Mouse (Mus musculus): ENCODE data around the gene Kcnh1.

Gene Kcnh1

GRCm38 (mm10) chr1:192265704-192266103 is 75.1 kb downstream of the Kcnh1 start:
- ATAC-seq (ENCODE audit: insufficient number of reproducible peaks, low FRiP score, low TSS enrichment), result no peak

GRCm38 (mm10) chr1:192266956-192267355 is 76.4 kb downstream of the Kcnh1 start:
- no peak for ATAC-seq (ENCODE audit: insufficient number of reproducible peaks, low FRiP score, low TSS enrichment)

- ATAC-seq (ENCODE audit: insufficient number of reproducible peaks, low FRiP score, low TSS enrichment), result no peak
Measured at GRCm38 (mm10) chr1:192268878-192269277, 78.3 kb downstream of the Kcnh1 start.

- no peak for ATAC-seq (ENCODE audit: insufficient number of reproducible peaks, low FRiP score, low TSS enrichment)
Measured at GRCm38 (mm10) chr1:192269911-192270310, 79.3 kb downstream of the Kcnh1 start.

GRCm38 (mm10) chr1:192277801-192278385 is 87.3 kb downstream of the Kcnh1 start:
- no peak for ATAC-seq (ENCODE audit: insufficient number of reproducible peaks, low FRiP score, low TSS enrichment)

GRCm38 (mm10) chr1:192284340-192284739 is 93.8 kb downstream of the Kcnh1 start:
- ATAC-seq (ENCODE audit: insufficient number of reproducible peaks, low FRiP score, low TSS enrichment), result peak; percentile 90

GRCm38 (mm10) chr1:192284950-192285349 is 94.4 kb downstream of the Kcnh1 start:
- no peak for ATAC-seq (ENCODE audit: insufficient number of reproducible peaks, low FRiP score, low TSS enrichment)

- no peak for ATAC-seq (ENCODE audit: insufficient number of reproducible peaks, low FRiP score, low TSS enrichment)
Measured at GRCm38 (mm10) chr1:192288456-192288855, 97.9 kb downstream of the Kcnh1 start.

- ATAC-seq (ENCODE audit: insufficient number of reproducible peaks, low FRiP score, low TSS enrichment), result no peak
Measured at GRCm38 (mm10) chr1:192291286-192291685, 100.7 kb downstream of the Kcnh1 start.

- ATAC-seq (ENCODE audit: insufficient number of reproducible peaks, low FRiP score, low TSS enrichment), result no peak
Measured at GRCm38 (mm10) chr1:192293391-192293790, 102.8 kb downstream of the Kcnh1 start.

GRCm38 (mm10) chr1:192293921-192294320 is 103.3 kb downstream of the Kcnh1 start:
- no peak for ATAC-seq (ENCODE audit: insufficient number of reproducible peaks, low FRiP score, low TSS enrichment)

- ATAC-seq (ENCODE audit: insufficient number of reproducible peaks, low FRiP score, low TSS enrichment), result peak; percentile 79
Measured at GRCm38 (mm10) chr1:192295243-192295860, 104.8 kb downstream of the Kcnh1 start.

GRCm38 (mm10) chr1:192295902-192296301 is 105.3 kb downstream of the Kcnh1 start:
- no peak for ATAC-seq (ENCODE audit: insufficient number of reproducible peaks, low FRiP score, low TSS enrichment)

GRCm38 (mm10) chr1:192297481-192298128 is 107.0 kb downstream of the Kcnh1 start:
- ATAC-seq (ENCODE audit: insufficient number of reproducible peaks, low FRiP score, low TSS enrichment), result no peak

GRCm38 (mm10) chr1:192300417-192300816 is 109.8 kb downstream of the Kcnh1 start:
- no peak for ATAC-seq (ENCODE audit: insufficient number of reproducible peaks, low FRiP score, low TSS enrichment)

- ATAC-seq (ENCODE audit: insufficient number of reproducible peaks, low FRiP score, low TSS enrichment), result no peak
Measured at GRCm38 (mm10) chr1:192303615-192304014, 113.0 kb downstream of the Kcnh1 start.

- no peak for ATAC-seq (ENCODE audit: insufficient number of reproducible peaks, low FRiP score, low TSS enrichment)
Measured at GRCm38 (mm10) chr1:192305155-192305554, 114.6 kb downstream of the Kcnh1 start.

- no peak for ATAC-seq (ENCODE audit: insufficient number of reproducible peaks, low FRiP score, low TSS enrichment)
Measured at GRCm38 (mm10) chr1:192307055-192307454, 116.5 kb downstream of the Kcnh1 start.

- no peak for ATAC-seq (ENCODE audit: insufficient number of reproducible peaks, low FRiP score, low TSS enrichment)
Measured at GRCm38 (mm10) chr1:192311298-192311697, 120.7 kb downstream of the Kcnh1 start.

- no peak for ATAC-seq (ENCODE audit: insufficient number of reproducible peaks, low FRiP score, low TSS enrichment)
Measured at GRCm38 (mm10) chr1:192311851-192312438, 121.4 kb downstream of the Kcnh1 start.

- ATAC-seq (ENCODE audit: insufficient number of reproducible peaks, low FRiP score, low TSS enrichment), result no peak
Measured at GRCm38 (mm10) chr1:192312446-192312845, 121.9 kb downstream of the Kcnh1 start.

Data from cerebellum, adult (tissue).